Mouse (Mus musculus): ENCODE measurements around the gene Chat. TPM values are rescaled to one million over a fixed set of nuclear protein-coding genes. Genes with fewer than 3 reads are reported as not detected.

Chat gene
- total RNA-seq (2023), result not detected

DNA sequence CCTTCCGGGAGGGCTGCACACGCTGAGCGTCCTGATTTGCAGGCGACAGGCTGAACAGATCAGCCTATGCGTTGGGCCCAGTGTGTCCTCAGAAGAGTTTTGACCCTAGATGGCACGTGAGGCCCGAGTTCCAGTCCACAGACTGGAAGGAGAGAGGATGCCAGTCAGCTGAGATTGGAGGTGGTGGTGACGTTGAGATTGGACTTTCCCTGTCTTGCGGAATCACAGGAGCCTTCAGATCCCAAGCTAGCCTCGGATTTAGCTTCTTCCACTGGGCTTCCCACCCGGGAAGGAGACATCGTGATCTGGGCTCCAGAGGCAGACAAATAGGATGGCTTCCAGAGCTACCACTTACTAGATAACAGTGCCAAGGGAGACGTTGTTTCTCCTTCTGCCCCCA is at the start of gene Chat:
Chat (minus strand) TSS at position 101 of the 400 bp plus-strand sequence.

DNA sequence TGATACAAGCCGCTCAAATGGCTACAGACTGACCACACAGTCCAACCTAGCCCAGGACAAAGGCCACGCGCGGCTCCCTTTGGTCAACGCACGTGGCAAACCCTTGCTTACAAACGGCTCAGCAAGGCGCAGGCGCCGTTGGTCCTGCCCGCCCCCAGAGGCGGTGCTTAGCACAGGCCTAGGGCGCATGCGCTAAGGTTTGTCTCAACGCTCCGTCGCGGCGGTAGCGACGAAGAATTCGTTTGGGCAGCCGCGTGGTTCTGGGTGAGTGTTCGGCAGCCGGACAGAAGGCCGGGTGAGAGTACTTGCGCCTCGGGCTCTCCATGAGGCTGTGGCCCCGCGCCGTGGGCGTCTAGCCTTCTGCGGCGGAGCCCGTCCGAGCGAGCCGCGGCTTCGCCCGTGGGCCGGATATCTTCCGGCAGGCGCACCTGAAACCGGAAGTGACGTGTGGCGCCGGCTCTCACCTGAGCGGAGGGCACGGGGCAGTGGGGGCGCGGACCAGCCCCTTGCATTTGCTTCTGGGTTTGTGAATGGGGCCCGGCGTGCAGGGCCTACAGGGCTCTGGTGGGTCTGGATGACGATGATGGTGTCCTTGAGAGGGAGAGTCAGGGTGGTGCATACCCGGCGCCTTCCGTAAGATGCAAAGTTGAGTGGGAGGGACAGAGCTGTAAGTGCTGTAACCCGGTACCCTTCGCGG is 47.7 kb upstream of the Chat start, which contains the start of gene Ercc6:
Ercc6 (plus strand) TSS at position 186 of the 697 bp plus-strand sequence.

DNA sequence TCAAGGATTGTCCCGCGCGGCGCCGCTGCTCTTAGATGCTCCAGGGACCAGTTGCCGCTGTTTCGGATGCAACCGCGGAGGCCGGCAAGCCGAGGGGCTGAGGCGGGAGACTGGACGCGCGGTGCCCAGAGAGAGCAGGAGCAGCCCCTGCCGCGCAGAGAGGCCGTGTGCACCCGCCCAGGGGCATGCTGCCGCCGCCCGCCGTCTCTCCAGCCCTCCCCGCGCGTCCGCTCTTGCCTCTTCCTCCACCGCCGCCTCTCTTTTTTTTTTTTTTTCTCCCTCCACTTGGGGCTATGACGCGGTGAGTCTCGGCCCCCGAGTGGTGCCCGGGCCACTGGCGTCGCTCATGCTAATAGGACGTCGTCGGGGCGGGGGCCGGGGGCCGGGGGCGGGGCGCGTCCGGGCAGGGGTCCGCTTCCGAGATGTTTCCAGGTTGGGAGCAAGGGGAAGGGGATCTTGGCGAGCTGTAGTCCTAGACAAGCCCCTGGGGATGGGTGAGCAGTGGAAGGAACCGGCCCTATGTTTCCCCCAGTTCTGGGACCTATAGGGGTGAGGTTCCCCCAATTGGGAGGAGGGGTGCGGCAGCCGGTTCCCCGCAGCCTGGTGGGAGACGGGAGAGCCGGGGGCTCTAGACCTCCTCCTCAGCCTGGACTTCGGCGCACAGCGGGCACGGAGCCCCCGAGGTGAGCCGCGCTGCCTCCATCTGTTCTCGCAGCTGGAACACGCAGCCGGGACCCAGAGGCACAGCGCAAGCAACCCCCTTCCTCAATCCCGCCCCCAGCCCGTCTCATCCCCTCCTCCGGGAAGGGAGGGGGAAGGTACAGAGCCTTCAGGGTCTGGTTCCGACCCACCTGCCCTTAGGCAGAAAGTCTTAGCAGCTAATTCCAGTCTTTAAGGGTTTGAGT is 936 bp downstream of the Chat start, which contains the start of gene Slc18a3:
Slc18a3 (minus strand) TSS at position 250 of the 905 bp plus-strand sequence.

DNA sequence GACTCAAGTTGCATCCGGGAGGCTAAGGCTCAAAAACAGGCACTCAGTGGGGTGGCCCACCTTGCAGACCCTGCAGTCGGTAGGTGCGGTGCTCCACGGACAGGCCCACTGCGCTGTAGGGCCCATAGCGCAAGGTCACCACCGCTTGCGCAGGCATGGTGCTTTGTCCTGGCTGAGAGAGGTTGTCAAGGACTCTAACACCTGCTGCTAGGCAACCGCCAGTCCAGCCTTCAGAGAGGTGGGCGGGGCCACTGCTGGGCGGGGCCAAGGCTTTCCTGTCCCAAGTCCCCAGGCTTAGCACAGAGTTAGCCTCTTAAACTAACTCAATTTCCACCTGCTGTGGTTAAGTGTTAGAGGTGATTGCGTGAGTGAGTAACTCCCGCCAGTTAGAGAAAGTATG is 77.6 kb downstream of the Chat start, which contains the start of gene 1700024G13Rik:
1700024G13Rik (minus strand) TSS at position 196 of the 400 bp plus-strand sequence.

Other genes with a start within 250 kb of the Chat start
- gene Ogdhl, start 144.0 kb downstream of the Chat start, total RNA-seq (2023), result 0.15 TPM
- gene 1700024G13Rik, start 77.6 kb downstream of the Chat start, total RNA-seq (2023), result not detected
- gene Slc18a3, start 1.1 kb downstream of the Chat start, total RNA-seq (2023), result not detected
- gene Ercc6, start 47.5 kb upstream of the Chat start, total RNA-seq (2023), result 57.5 TPM
- not detected for gene Prrxl1, start 133.4 kb upstream of the Chat start, total RNA-seq (2023)
- not detected for gene 3425401B19Rik, start 219.3 kb upstream of the Chat start, total RNA-seq (2023)